Mouse (Mus musculus): ENCODE measurements around the gene Ermn.

Ermn gene

GRCm38 (mm10) chr2:58052821-58053581 is at the start of gene Ermn:
Gene Ermn (minus strand): TSS chr2:58052864.
- no peak for DNase-seq (ENCODE audit: low spot score in 2 of 2)

GRCm38 (mm10) chr2:58094818-58095217 is 42.2 kb upstream of the Ermn start:
- DNase-seq (ENCODE audit: low spot score in 2 of 2), result no peak

- no peak for DNase-seq (ENCODE audit: low spot score in 2 of 2)
These were observed 33.8 kb upstream of the Ermn start for GRCm38 (mm10) chr2:58086420-58086819.

- no peak for DNase-seq (ENCODE audit: low spot score in 2 of 2)
These were observed 27.2 kb upstream of the Ermn start for GRCm38 (mm10) chr2:58079849-58080248.

- DNase-seq (ENCODE audit: low spot score in 2 of 2), result peak; percentile 19 to 37
These were observed 2.7 kb upstream of the Ermn start for GRCm38 (mm10) chr2:58055383-58055782.

- no peak for DNase-seq (ENCODE audit: low spot score in 2 of 2)
These were observed 10.8 kb downstream of the Ermn start for GRCm38 (mm10) chr2:58041867-58042266.

GRCm38 (mm10) chr2:58036926-58037325 is 15.7 kb downstream of the Ermn start:
- DNase-seq (ENCODE audit: low spot score in 2 of 2), result no peak

- DNase-seq (ENCODE audit: low spot score in 2 of 2), result no peak
These were observed 17.0 kb downstream of the Ermn start for GRCm38 (mm10) chr2:58035635-58036034.

GRCm38 (mm10) chr2:58031431-58031830 is 21.2 kb downstream of the Ermn start:
- no peak for DNase-seq (ENCODE audit: low spot score in 2 of 2)

- no peak for DNase-seq (ENCODE audit: low spot score in 2 of 2)
These were observed 23.3 kb downstream of the Ermn start for GRCm38 (mm10) chr2:58029404-58029803.

GRCm38 (mm10) chr2:58026740-58027139 is 25.9 kb downstream of the Ermn start:
- no peak for DNase-seq (ENCODE audit: low spot score in 2 of 2)

GRCm38 (mm10) chr2:58023556-58023955 is 29.1 kb downstream of the Ermn start:
- no peak for DNase-seq (ENCODE audit: low spot score in 2 of 2)

- DNase-seq (ENCODE audit: low spot score in 2 of 2), result no peak
These were observed 45.6 kb downstream of the Ermn start for GRCm38 (mm10) chr2:58007081-58007480.

- peak in 1 of 2 experiments; percentile 9 for DNase-seq (ENCODE audit: low spot score in 2 of 2)
These were observed 51.2 kb downstream of the Ermn start for GRCm38 (mm10) chr2:58001497-58001896.

GRCm38 (mm10) chr2:57997752-57998430 is 54.8 kb downstream of the Ermn start, which contains the start of gene Galnt5:
Gene Galnt5 (plus strand): TSS chr2:57997884.
- no peak for DNase-seq (ENCODE audit: low spot score in 2 of 2)
